Mouse (Mus musculus) MEL (cell line): Measurements from ENCODE around the gene Slc9a3r1. TPM values are rescaled to one million over a fixed set of nuclear protein-coding genes. Genes with fewer than 3 reads are reported as not detected.

Source experiments
- DNase-seq: peaks from one replicate; pipeline ENCODE4 v3.0.0; 2011; ENCODE audit warnings: low read depth, low spot score
- H3K27ac ChIP-seq: 2 replicates; pipeline ENCODE4 v1.5.1; 2012; ENCODE audit warnings: low read depth, mild to moderate bottlenecking, control low read depth, low read length, moderate library complexity; ENCODE audit not compliant: control insufficient read depth
- H3K27me3 ChIP-seq, 2 experiments: fragments of 150-350 bp in 1 of 2; sonication (generic) in 1 of 2; 2 replicates each; pipeline ENCODE4 v1.6.1; 2012; ENCODE audit warnings: low read length in 2 of 2, mild to moderate bottlenecking in 2 of 2, improper control_type of control experiment in 1 of 2, moderate library complexity in 1 of 2; ENCODE audit not compliant: insufficient read depth in 2 of 2, control insufficient read depth in 1 of 2
- H3K36me3 ChIP-seq, 2 experiments: 2 replicates each; pipeline ENCODE4 v1.6.1; 2012 to 2014; ENCODE audit warnings: low read length in 2 of 2, improper control_type of control experiment in 1 of 2, inconsistent platforms in 1 of 2, mild to moderate bottlenecking in 1 of 2; ENCODE audit not compliant: insufficient read depth in 2 of 2, control insufficient read depth in 1 of 2
- H3K4me1 ChIP-seq, 2 experiments: fragments of 150-350 bp in 1 of 2; sonication (generic) in 1 of 2; 2 replicates each; pipeline ENCODE4 v1.6.1; 2012; ENCODE audit warnings: low read length in 2 of 2, improper control_type of control experiment in 1 of 2, mild to moderate bottlenecking in 1 of 2; ENCODE audit not compliant: insufficient read depth in 2 of 2, control insufficient read depth in 1 of 2
- H3K4me3 ChIP-seq, 2 experiments: fragments of 150-350 bp in 1 of 2; sonication (generic) in 1 of 2; 2 replicates each; pipeline ENCODE4 v1.5.1; 2012; ENCODE audit warnings: low read depth in 2 of 2, low read length in 2 of 2, mild to moderate bottlenecking in 2 of 2, moderate library complexity in 2 of 2, control low read depth in 1 of 2, improper control_type of control experiment in 1 of 2; ENCODE audit not compliant: control insufficient read depth in 1 of 2, insufficient read depth in 1 of 2
- H3K79me2 ChIP-seq: 2 replicates; pipeline ENCODE4 v1.6.1; 2012; ENCODE audit warnings: mild to moderate bottlenecking, low read length, moderate library complexity; ENCODE audit not compliant: control insufficient read depth, poor library complexity, insufficient read depth
- H3K9ac ChIP-seq: 2 replicates; pipeline ENCODE4 v1.6.1; 2012; ENCODE audit warnings: low read depth, mild to moderate bottlenecking, control low read depth, low read length, moderate library complexity; ENCODE audit not compliant: control insufficient read depth, poor library complexity, severe bottlenecking
- H3K9me3 ChIP-seq: fragments of 150-350 bp; sonication (generic); replicated peaks from 2 replicates; pipeline ENCODE4 v1.6.1; 2012; ENCODE audit warnings: mild to moderate bottlenecking, low read length, improper control_type of control experiment, moderate library complexity; ENCODE audit not compliant: insufficient read depth
- CHD1 ChIP-seq: IDR thresholded peaks from 2 replicates; pipeline ENCODE4 v1.6.1; 2012; ENCODE audit warnings: low read depth, mild to moderate bottlenecking, inconsistent platforms, low read length, improper control_type of control experiment
- CHD2 ChIP-seq: IDR thresholded peaks from 2 replicates; pipeline ENCODE4 v1.6.1; 2011; ENCODE audit warnings: low read length, improper control_type of control experiment
- CTCF ChIP-seq, 3 experiments: IDR thresholded peaks in 2 of 3; conservative IDR thresholded peaks in 1 of 3; 2 replicates each; pipeline ENCODE4 v1.5.1; 2011 to 2012; ENCODE audit warnings: low read length in 3 of 3, low read depth in 2 of 3, mild to moderate bottlenecking in 2 of 3, improper control_type of control experiment in 1 of 3, inconsistent platforms in 1 of 3, mixed read lengths in 1 of 3, moderate library complexity in 1 of 3; ENCODE audit not compliant: control insufficient read depth in 1 of 3, insufficient read depth in 1 of 3, poor library complexity in 1 of 3, severe bottlenecking in 1 of 3
- ELF1 ChIP-seq: IDR thresholded peaks from 2 replicates; pipeline ENCODE4 v1.6.1; 2014; ENCODE audit warnings: low read depth, mild to moderate bottlenecking, inconsistent platforms, low read length, improper control_type of control experiment, moderate library complexity
- EP300 ChIP-seq, 2 experiments: IDR thresholded peaks; 2 replicates each; pipeline ENCODE4 v1.6.1; 2011; ENCODE audit warnings: improper control_type of control experiment in 2 of 2, low read length in 2 of 2, low read depth in 1 of 2, mild to moderate bottlenecking in 1 of 2
- ETS1 ChIP-seq: IDR thresholded peaks from 2 replicates; pipeline ENCODE4 v1.6.1; 2012; ENCODE audit warnings: low read depth, mild to moderate bottlenecking, inconsistent platforms, low read length, improper control_type of control experiment, moderate library complexity
- GABPA ChIP-seq: IDR thresholded peaks from 2 replicates; pipeline ENCODE4 v1.6.1; 2012; ENCODE audit warnings: low read depth, mild to moderate bottlenecking, inconsistent platforms, low read length, improper control_type of control experiment, moderate library complexity
- GATA1 ChIP-seq: IDR thresholded peaks from 2 replicates; pipeline ENCODE4 v1.6.1; 2011; ENCODE audit warnings: low read depth, low read length, improper control_type of control experiment
- HCFC1 ChIP-seq: IDR thresholded peaks from 2 replicates; pipeline ENCODE4 v1.6.1; 2012; ENCODE audit warnings: low read depth, mild to moderate bottlenecking, inconsistent platforms, low read length, improper control_type of control experiment, moderate library complexity
- JUND ChIP-seq: IDR thresholded peaks from 2 replicates; pipeline ENCODE4 v1.6.1; 2011; ENCODE audit warnings: low read depth, mild to moderate bottlenecking, improper control_type of control experiment, low read length
- KAT2A ChIP-seq: conservative IDR thresholded peaks from 2 replicates; pipeline ENCODE4 v1.6.1; 2012; ENCODE audit warnings: low read depth, low read length, improper control_type of control experiment, inconsistent platforms
- MAFK ChIP-seq: IDR thresholded peaks from 2 replicates; pipeline ENCODE4 v1.6.1; 2011; ENCODE audit warnings: low read depth, mild to moderate bottlenecking, low read length, improper control_type of control experiment, borderline replicate concordance
- MAZ ChIP-seq: IDR thresholded peaks from 2 replicates; pipeline ENCODE4 v1.6.1; 2012; ENCODE audit warnings: low read depth, mild to moderate bottlenecking, inconsistent platforms, low read length, improper control_type of control experiment
- MEF2A ChIP-seq: IDR thresholded peaks from 2 replicates; pipeline ENCODE4 v1.6.1; 2014; ENCODE audit warnings: low read depth, mild to moderate bottlenecking, inconsistent platforms, low read length, improper control_type of control experiment; ENCODE audit not compliant: poor library complexity, insufficient replicate concordance, severe bottlenecking; ENCODE audit errors: extremely low read depth
- MXI1 ChIP-seq: IDR thresholded peaks from 2 replicates; pipeline ENCODE4 v1.6.1; 2011; ENCODE audit warnings: mild to moderate bottlenecking, low read depth, low read length, improper control_type of control experiment
- MYB ChIP-seq: IDR thresholded peaks from 2 replicates; pipeline ENCODE4 v1.6.1; 2011; ENCODE audit warnings: mild to moderate bottlenecking, low read depth, low read length, improper control_type of control experiment
- NELFE ChIP-seq: IDR thresholded peaks from 2 replicates; pipeline ENCODE4 v1.6.1; 2011; ENCODE audit warnings: low read depth, low read length, improper control_type of control experiment
- NRF1 ChIP-seq: IDR thresholded peaks from 2 replicates; pipeline ENCODE4 v1.6.1; 2014; ENCODE audit warnings: low read depth, mild to moderate bottlenecking, inconsistent platforms, low read length, improper control_type of control experiment, moderate library complexity; ENCODE audit not compliant: poor library complexity, insufficient read depth, severe bottlenecking
- POLR2A ChIP-seq, 2 experiments: IDR thresholded peaks; 2 replicates each; pipeline ENCODE4 v1.6.1; 2011 to 2012; ENCODE audit warnings: low read length in 2 of 2, mild to moderate bottlenecking in 2 of 2, control low read depth in 1 of 2, improper control_type of control experiment in 1 of 2, low read depth in 1 of 2, moderate library complexity in 1 of 2; ENCODE audit not compliant: control insufficient read depth in 1 of 2, insufficient read depth in 1 of 2, poor library complexity in 1 of 2
- POLR2AphosphoS2 ChIP-seq: IDR thresholded peaks from 2 replicates; pipeline ENCODE4 v1.6.1; 2011; ENCODE audit warnings: low read length, improper control_type of control experiment
- POLR2AphosphoS5 ChIP-seq: IDR thresholded peaks from 2 replicates; pipeline ENCODE4 v1.6.1; 2012; ENCODE audit warnings: low read depth, borderline replicate concordance, mild to moderate bottlenecking, inconsistent platforms, low read length, moderate library complexity, mixed read lengths
- RAD21 ChIP-seq: IDR thresholded peaks from 2 replicates; pipeline ENCODE4 v1.6.1; 2011; ENCODE audit warnings: mild to moderate bottlenecking, low read depth, low read length, improper control_type of control experiment
- SIN3A ChIP-seq: IDR thresholded peaks from 2 replicates; pipeline ENCODE4 v1.6.1; 2012; ENCODE audit warnings: low read length, improper control_type of control experiment, inconsistent platforms
- SMC3 ChIP-seq: IDR thresholded peaks from 2 replicates; pipeline ENCODE4 v1.6.1; 2011; ENCODE audit warnings: low read depth, low read length, improper control_type of control experiment
- TAL1 ChIP-seq: IDR thresholded peaks from 2 replicates; pipeline ENCODE4 v1.6.1; 2012; ENCODE audit warnings: mild to moderate bottlenecking, inconsistent platforms, low read length, moderate library complexity, mixed read lengths
- TBP ChIP-seq: IDR thresholded peaks from 2 replicates; pipeline ENCODE4 v1.8.0; 2011; ENCODE audit warnings: low read depth, low read length, improper control_type of control experiment
- TCF12 ChIP-seq: IDR thresholded peaks from 2 replicates; pipeline ENCODE4 v1.6.1; 2014; ENCODE audit warnings: low read depth, mild to moderate bottlenecking, inconsistent platforms, low read length, improper control_type of control experiment, moderate library complexity
- USF1 ChIP-seq: IDR thresholded peaks from 2 replicates; pipeline ENCODE4 v1.6.1; 2014; ENCODE audit warnings: low read depth, mild to moderate bottlenecking, inconsistent platforms, low read length, improper control_type of control experiment, moderate library complexity
- ZC3H11A ChIP-seq: IDR thresholded peaks from 2 replicates; pipeline ENCODE4 v1.6.1; 2012; ENCODE audit warnings: low read depth, mild to moderate bottlenecking, inconsistent platforms, low read length, improper control_type of control experiment
- ZKSCAN1 ChIP-seq: IDR thresholded peaks from 2 replicates; pipeline ENCODE4 v1.6.1; 2012; ENCODE audit warnings: low read depth, mild to moderate bottlenecking, inconsistent platforms, low read length, improper control_type of control experiment, moderate library complexity
- ZMIZ1 ChIP-seq: IDR thresholded peaks from 2 replicates; pipeline ENCODE4 v1.6.1; 2012; ENCODE audit warnings: low read depth, mild to moderate bottlenecking, inconsistent platforms, low read length, improper control_type of control experiment, moderate library complexity
- ZNF384 ChIP-seq: IDR thresholded peaks from 2 replicates; pipeline ENCODE4 v1.6.1; 2012; ENCODE audit warnings: low read depth, mild to moderate bottlenecking, inconsistent platforms, low read length, improper control_type of control experiment
- polyA plus RNA-seq, 2 experiments: library from polyadenylated mRNA; stranded (reverse) in 1 of 2; unstranded in 1 of 2; fragments of >175 nt in 1 of 2; fragments of >200 nt in 1 of 2; gene quantifications; 2 replicates each; pipeline versions ENCODE4 v1.2.1 to v1.2.4; 2012; ENCODE audit warnings: low replicate concordance in 2 of 2, low read depth in 1 of 2; ENCODE audit not compliant: insufficient read length in 2 of 2, insufficient read depth in 1 of 2, missing spikeins in 1 of 2
- total RNA-seq: library from RNA; depleted of rRNA; stranded (reverse); fragments of 300-350 nt; gene quantifications from 2 replicates; pipeline ENCODE4 v1.2.3, GENCODE M21; 2012

Slc9a3r1 gene
- total and polyA plus RNA-seq, 3 experiments, result 112 to 127 TPM; not detected in 1

DNA sequence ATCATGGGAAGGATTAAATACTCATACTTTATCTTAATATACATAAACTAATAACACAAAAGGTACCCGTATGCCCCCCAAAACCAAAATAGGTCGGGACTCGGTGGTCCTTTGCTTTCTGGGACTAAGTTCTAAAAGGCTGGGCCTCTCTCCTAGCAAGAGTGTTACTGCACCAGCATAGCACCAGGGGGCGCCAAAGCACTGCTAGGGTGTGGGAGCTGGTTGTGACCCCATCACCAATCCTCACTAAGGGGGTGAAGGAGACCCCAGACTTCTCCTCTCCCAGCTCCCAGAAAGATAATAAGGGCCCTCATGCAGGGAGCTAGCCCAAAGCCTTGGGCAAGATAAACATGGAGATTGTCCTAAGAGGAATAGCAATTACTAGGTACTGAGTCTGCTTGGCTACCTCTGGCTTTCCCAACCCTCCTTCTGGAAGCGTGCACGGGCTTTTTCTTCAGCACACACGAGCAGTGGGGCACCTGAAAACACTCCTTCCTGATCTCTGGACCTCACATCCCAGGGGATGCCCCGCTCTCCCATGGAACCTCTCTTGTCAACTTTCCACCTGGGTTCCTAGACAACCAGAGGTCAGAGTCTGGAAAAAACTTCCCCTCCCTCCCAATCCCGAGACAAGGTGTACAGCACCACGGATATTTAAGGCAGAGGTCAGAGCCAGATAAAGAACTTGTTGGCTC is 2.1 kb upstream of the Slc9a3r1 start (continued):
- TF ChIP-seq MEF2A, result no peak
- peak; percentile 29; the same call in 1 of the 2 replicates for TF ChIP-seq ELF1
- TF ChIP-seq GATA1, result no peak
- TF ChIP-seq CHD2, result no peak

DNA sequence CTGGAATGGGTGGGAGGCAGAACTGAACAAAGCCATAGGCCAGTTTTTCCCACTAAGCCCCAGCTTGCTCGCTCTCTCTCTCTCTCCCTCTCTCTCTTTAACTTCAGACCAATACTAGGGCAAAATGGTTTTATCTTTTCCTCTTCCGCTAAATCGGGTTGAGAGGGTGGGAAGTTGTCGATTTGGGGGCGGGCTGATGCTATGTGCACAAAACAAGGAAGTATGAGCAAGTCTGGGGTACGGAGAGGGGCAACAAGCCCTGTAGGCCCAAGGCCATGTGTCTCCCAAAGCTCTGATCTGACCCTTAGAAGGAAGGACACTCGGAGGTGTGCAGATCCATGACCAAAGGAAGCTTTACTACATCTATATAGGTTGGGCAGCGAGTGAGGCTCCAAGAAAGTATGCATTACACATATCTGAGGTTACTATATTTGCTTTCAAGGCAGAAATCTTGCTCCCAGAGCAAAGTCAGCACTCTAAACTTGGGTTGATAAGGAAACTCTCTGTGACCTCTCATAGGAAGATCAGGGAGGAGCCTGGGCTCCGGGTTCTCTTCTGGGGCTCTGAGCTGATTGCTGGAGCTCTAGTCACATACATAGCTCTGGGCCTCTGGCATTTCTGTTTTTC is 1.4 kb upstream of the Slc9a3r1 start:
- H3K27ac ChIP-seq, result peak overlapping the region; percentile 90
- peak overlapping the region; percentile 63 to 64 for H3K4me3 ChIP-seq
- H3K36me3 ChIP-seq, result peaks cover 0 to 30% of the 10 kb centered on the region in 2 experiments; a peak in 2 of 4 replicates
- no peaks in the 10 kb centered on the region for H3K9me3 ChIP-seq
- DNase-seq, result peak; percentile 96
- no peaks in the 10 kb centered on the region for H3K27me3 ChIP-seq
- peaks cover 13 to 48% of the 10 kb centered on the region in 2 experiments for H3K4me1 ChIP-seq
- H3K79me2 ChIP-seq, result peaks cover 35% of the 10 kb centered on the region
- H3K9ac ChIP-seq, result peak overlapping the region; percentile 69
- peak; percentile 2; the same call in 1 of the 2 replicates for TF ChIP-seq SMC3
- no peak for TF ChIP-seq ZNF384
- no peak for TF ChIP-seq USF1
- no peak for TF ChIP-seq POLR2AphosphoS5
- no peak for TF ChIP-seq CHD1
- TF ChIP-seq POLR2AphosphoS2, result peak; percentile 53
- 0 out of 2 replicates have a peak, but pooled peaks have one; percentile 65 for TF ChIP-seq MAFK
- peak; percentile 49 to 53; a peak in 3 of 4 replicates for TF ChIP-seq EP300 (IDR thresholded peaks at IDR 0.05; ENCODE audit: low read depth in 1 of 2, low read length in 2 of 2)
- TF ChIP-seq JUND, result peak; percentile 98
- no peak for TF ChIP-seq GABPA
- TF ChIP-seq NELFE, result peak; percentile 59; the same call in 1 of the 2 replicates
- TF ChIP-seq ELF1, result peak; percentile 95
- TF ChIP-seq TAL1, result no peak
- peak; percentile 61; the same call in 1 of the 2 replicates for TF ChIP-seq ZMIZ1
- TF ChIP-seq ETS1, result peak; percentile 66; the same call in 1 of the 2 replicates
- peak; percentile 79 for TF ChIP-seq HCFC1
- no peak for TF ChIP-seq RAD21
- TF ChIP-seq TBP, result peak; percentile 90
- 0 out of 2 replicates have a peak, but pooled peaks have one; percentile 19 for TF ChIP-seq MYB
- peak; percentile 23; the same call in 1 of the 2 replicates for TF ChIP-seq TCF12
- TF ChIP-seq CHD2, result no peak
- TF ChIP-seq KAT2A, result no peak; the same call in 1 of the 2 replicates
- TF ChIP-seq MEF2A, result no peak
- TF ChIP-seq ZKSCAN1, result no peak
- peak in 1 of 2 experiments; percentile 81; a peak in 2 of 4 replicates for TF ChIP-seq POLR2A (IDR thresholded peaks at IDR 0.05; ENCODE audit: control insufficient read depth in 1 of 2, insufficient read depth in 1 of 2, low read depth in 1 of 2, low read length in 2 of 2, poor library complexity in 1 of 2)
- peak; percentile 76 for TF ChIP-seq GATA1
- TF ChIP-seq MAZ, result peak; percentile 84; the same call in 1 of the 2 replicates
- TF ChIP-seq MXI1, result peak; percentile 59
- peak; percentile 42 for TF ChIP-seq ZC3H11A
- peak; percentile 83 for TF ChIP-seq SIN3A
- TF ChIP-seq CTCF (IDR thresholded peaks at IDR 0.05 in 2 of 3, conservative IDR thresholded peaks at IDR 0.05 in 1 of 3; ENCODE audit: control insufficient read depth in 1 of 3, insufficient read depth in 1 of 3, low read depth in 2 of 3, low read length in 3 of 3, poor library complexity in 1 of 3, severe bottlenecking in 1 of 3), result no peak
- TF ChIP-seq NRF1, result no peak
